Mouse (Mus musculus): ENCODE data around the gene Farsb.

Gene Farsb

GRCm38 (mm10) chr1:78417154-78417911, 71.4 kb downstream of the Farsb start:
- no peak for DNase-seq

- no peak for DNase-seq
Measured at GRCm38 (mm10) chr1:78414421-78414820, 74.3 kb downstream of the Farsb start.

- DNase-seq, result no peak
Measured at GRCm38 (mm10) chr1:78412668-78413067, 76.0 kb downstream of the Farsb start.

- DNase-seq, result no peak
Measured at GRCm38 (mm10) chr1:78409396-78409795, 79.3 kb downstream of the Farsb start.

DNA sequence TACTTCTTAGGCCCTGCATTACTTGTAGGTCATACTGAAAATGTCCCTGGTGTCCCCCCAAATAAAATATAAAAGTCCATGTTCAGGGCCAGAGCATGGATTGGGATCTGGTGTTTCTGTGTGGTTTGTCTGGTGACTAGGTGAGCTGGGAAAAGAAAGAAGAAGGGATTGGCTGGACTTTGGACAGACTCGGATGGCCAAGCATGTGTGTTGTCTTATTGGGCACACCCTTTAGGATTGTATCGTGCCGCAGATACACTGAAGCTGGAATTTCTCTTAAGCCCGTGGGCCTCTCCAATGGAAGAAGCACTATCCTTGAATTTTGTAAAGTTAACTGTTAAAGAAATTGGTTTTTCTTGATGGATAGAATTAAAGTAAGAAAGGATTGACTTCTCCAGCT, 87.3 kb downstream of the Farsb start:
- DNase-seq, result no peak

DNA sequence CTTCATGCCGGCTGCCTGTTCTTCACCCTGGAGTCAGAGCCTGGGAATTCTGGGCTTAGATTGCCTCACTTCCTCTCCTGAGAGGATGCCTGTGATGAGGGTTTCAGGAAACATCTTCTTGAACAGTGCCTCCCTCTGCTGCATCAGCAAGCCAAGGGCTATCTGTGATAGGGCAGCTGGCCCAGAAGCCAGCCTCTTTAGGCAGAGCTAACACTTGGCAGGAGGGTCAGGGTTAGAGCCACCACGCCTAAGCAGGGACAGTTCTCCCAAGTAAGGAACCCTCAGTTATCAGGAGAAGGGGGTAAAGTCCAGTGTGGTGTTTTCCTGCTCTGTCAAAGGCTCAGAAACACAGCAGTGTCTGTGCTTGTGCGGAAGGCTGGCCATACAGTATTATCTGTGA, 88.9 kb downstream of the Farsb start:
- no peak for DNase-seq

- DNase-seq, result no peak
Measured at GRCm38 (mm10) chr1:78396320-78396913, 92.3 kb downstream of the Farsb start.

GRCm38 (mm10) chr1:78395737-78396136, 93.0 kb downstream of the Farsb start:
- no peak for DNase-seq

GRCm38 (mm10) chr1:78395191-78395735, 93.4 kb downstream of the Farsb start:
- no peak for DNase-seq

DNA sequence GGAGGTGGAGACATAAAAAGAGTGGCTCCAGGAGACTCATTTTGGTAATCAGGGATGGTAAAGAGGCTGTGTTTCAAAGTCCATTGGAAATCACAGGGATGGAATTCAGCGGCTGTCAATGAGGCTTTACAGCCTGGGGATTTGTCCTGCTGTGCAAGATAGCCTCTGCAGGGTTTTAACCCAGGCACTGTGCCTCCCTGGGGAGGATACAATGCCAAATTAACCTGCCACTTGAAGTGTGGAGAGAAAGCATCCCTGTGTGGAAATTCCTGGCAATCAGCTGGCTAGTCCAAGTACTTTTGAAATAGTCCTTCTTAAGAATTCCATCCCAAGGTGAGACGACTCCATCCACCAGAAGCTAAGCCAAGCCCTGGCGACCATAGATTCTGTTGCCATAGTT, 99.8 kb downstream of the Farsb start:
- DNase-seq, result no peak

GRCm38 (mm10) chr1:78387854-78388253, 100.8 kb downstream of the Farsb start:
- no peak for DNase-seq

- no peak for DNase-seq
Measured at GRCm38 (mm10) chr1:78380950-78381349, 107.7 kb downstream of the Farsb start.

DNA sequence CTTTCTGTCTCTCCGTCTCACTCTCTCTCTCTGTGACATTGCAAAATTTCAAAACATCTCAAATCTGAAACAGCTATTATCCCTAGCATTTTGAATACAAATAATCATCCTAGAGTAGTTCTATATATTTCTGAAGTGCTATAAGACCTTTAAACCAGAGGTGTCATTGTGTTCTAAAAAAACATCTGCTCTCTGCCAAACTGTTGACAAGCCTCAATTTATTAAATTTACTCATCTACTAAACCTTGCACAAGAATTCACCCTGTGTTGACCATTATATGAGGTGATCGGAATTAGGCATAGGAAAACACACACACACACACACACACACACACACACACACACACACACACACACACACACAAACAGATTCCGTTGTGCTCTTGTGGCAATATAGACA, 113.6 kb downstream of the Farsb start:
- no peak for DNase-seq

GRCm38 (mm10) chr1:78373836-78374235, 114.9 kb downstream of the Farsb start:
- no peak for DNase-seq

GRCm38 (mm10) chr1:78372316-78372715, 116.4 kb downstream of the Farsb start:
- DNase-seq, result no peak

GRCm38 (mm10) chr1:78371569-78372236, 117.0 kb downstream of the Farsb start:
- DNase-seq, result peak; percentile 18

DNA sequence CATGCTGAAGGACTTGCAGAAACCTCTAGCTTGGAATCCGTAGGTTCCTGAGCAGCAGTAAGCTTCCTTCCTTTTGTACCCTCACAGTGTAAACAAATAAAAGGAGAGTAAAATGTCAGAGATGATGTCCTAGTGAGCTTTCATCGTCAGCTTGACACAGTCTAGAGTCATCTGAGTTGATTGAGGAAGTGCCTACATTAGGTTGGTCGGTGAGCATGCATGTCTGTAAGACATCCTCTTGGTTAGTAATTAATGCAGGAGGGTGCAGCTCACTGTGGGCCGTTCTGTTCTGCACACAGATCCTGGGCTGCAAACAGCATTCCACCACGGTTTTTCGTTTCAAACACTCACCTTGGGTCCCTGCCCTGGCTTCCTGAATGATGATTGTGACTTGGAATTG, 118.6 kb downstream of the Farsb start:
- DNase-seq, result no peak
